Mouse (Mus musculus): Measurements from ENCODE around the gene Rrp1. TPM values are rescaled to one million over a fixed set of nuclear protein-coding genes. Genes with fewer than 3 reads are reported as not detected.
"Not testable (repeated sequence)": the region's sequence is repeated elsewhere in the genome, so short reads cannot be mapped to it uniquely, and the experiment has no call there.

Gene Rrp1
- polyA plus RNA-seq, 1 experiment from 2014 or later = 249 TPM

GRCm38 (mm10) chr10:78364106-78364505 lies 48.7 kb downstream of the Rrp1 start:
- Histone ChIP-seq H3K4me2 (ENCODE audit: low read length) (no peak overlapping the region), H3K4me1 (replicated peaks; ENCODE audit: control insufficient read depth, insufficient read depth, low read length) (no peaks in the 10 kb centered on the region), H3K4me3 (ENCODE audit: low read depth, low read length) (no peak overlapping the region), H3K36me3 (ENCODE audit: control insufficient read depth, insufficient read depth, low read length) (no peaks in the 10 kb centered on the region), H3K9ac (ENCODE audit: low read length) (no peak overlapping the region), H3K27ac (ENCODE audit: low read depth) (no peak overlapping the region), H3K9me3 (ENCODE audit: control insufficient read depth, low read length) (no peaks in the 10 kb centered on the region), H3K27me3 (replicated peaks; ENCODE audit: control insufficient read depth, insufficient read depth, low read length) (no peaks in the 10 kb centered on the region)
- DNase-seq (ENCODE audit: low spot score) = no peak
- 57% methylated on average over 2 of the region's 2 CpGs for WGBS
- ATAC-seq (replicated peaks; ENCODE audit: low FRiP score, low TSS enrichment, low read depth) = no peak

- no peak overlapping the region for H3K4me2 ChIP-seq (ENCODE audit: low read length)
- H3K27me3 ChIP-seq (replicated peaks; ENCODE audit: control insufficient read depth, insufficient read depth, low read length) = no peaks in the 10 kb centered on the region
- no peak for ATAC-seq (replicated peaks; ENCODE audit: low FRiP score, low TSS enrichment, low read depth)
- no peak overlapping the region for H3K4me3 ChIP-seq (ENCODE audit: low read depth, low read length)
- no peaks in the 10 kb centered on the region for H3K36me3 ChIP-seq (ENCODE audit: control insufficient read depth, insufficient read depth, low read length)
- no peak for DNase-seq (ENCODE audit: low spot score)
- H3K9me3 ChIP-seq (ENCODE audit: control insufficient read depth, low read length) = no peaks in the 10 kb centered on the region
- no peak overlapping the region for H3K9ac ChIP-seq (ENCODE audit: low read length)
- 85% methylated on average over 6 of the region's 6 CpGs for WGBS
- H3K27ac ChIP-seq (ENCODE audit: low read depth) = no peak overlapping the region
- H3K4me1 ChIP-seq (replicated peaks; ENCODE audit: control insufficient read depth, insufficient read depth, low read length) = no peaks in the 10 kb centered on the region
These were observed 49.5 kb downstream of the Rrp1 start for GRCm38 (mm10) chr10:78363366-78363765.

- no peak overlapping the region for H3K4me3 ChIP-seq (ENCODE audit: low read depth, low read length)
- WGBS = 81% methylated on average over 2 of the region's 2 CpGs
- no peak overlapping the region for H3K4me2 ChIP-seq (ENCODE audit: low read length)
- no peak overlapping the region for H3K27ac ChIP-seq (ENCODE audit: low read depth)
- no peaks in the 10 kb centered on the region for H3K9me3 ChIP-seq (ENCODE audit: control insufficient read depth, low read length)
- no peak for DNase-seq (ENCODE audit: low spot score)
- no peak for ATAC-seq (replicated peaks; ENCODE audit: low FRiP score, low TSS enrichment, low read depth)
- no peaks in the 10 kb centered on the region for H3K27me3 ChIP-seq (replicated peaks; ENCODE audit: control insufficient read depth, insufficient read depth, low read length)
- no peak overlapping the region for H3K9ac ChIP-seq (ENCODE audit: low read length)
- H3K4me1 ChIP-seq (replicated peaks; ENCODE audit: control insufficient read depth, insufficient read depth, low read length) = no peaks in the 10 kb centered on the region
- H3K36me3 ChIP-seq (ENCODE audit: control insufficient read depth, insufficient read depth, low read length) = no peaks in the 10 kb centered on the region
These were observed 50.9 kb downstream of the Rrp1 start for GRCm38 (mm10) chr10:78361951-78362350.

GRCm38 (mm10) chr10:78360290-78360711 lies 52.5 kb downstream of the Rrp1 start:
- no peak overlapping the region for H3K4me3 ChIP-seq (ENCODE audit: low read depth, low read length)
- WGBS = 73% methylated on average over 3 of the region's 3 CpGs
- H3K9me3 ChIP-seq (ENCODE audit: control insufficient read depth, low read length) = no peaks in the 10 kb centered on the region
- no peak overlapping the region for H3K27ac ChIP-seq (ENCODE audit: low read depth)
- H3K27me3 ChIP-seq (replicated peaks; ENCODE audit: control insufficient read depth, insufficient read depth, low read length) = no peaks in the 10 kb centered on the region
- H3K4me2 ChIP-seq (ENCODE audit: low read length) = no peak overlapping the region
- DNase-seq (ENCODE audit: low spot score) (no peak), ATAC-seq (replicated peaks; ENCODE audit: low FRiP score, low TSS enrichment, low read depth) (no peak)
- no peaks in the 10 kb centered on the region for H3K4me1 ChIP-seq (replicated peaks; ENCODE audit: control insufficient read depth, insufficient read depth, low read length)
- no peak overlapping the region for H3K9ac ChIP-seq (ENCODE audit: low read length)
- no peaks in the 10 kb centered on the region for H3K36me3 ChIP-seq (ENCODE audit: control insufficient read depth, insufficient read depth, low read length)

GRCm38 (mm10) chr10:78358999-78359398 lies 53.8 kb downstream of the Rrp1 start:
- H3K36me3 ChIP-seq (ENCODE audit: control insufficient read depth, insufficient read depth, low read length); ATAC-seq (replicated peaks; ENCODE audit: low FRiP score, low TSS enrichment, low read depth); H3K27ac ChIP-seq (ENCODE audit: low read depth); H3K4me2 ChIP-seq (ENCODE audit: low read length); H3K4me1 ChIP-seq (replicated peaks; ENCODE audit: control insufficient read depth, insufficient read depth, low read length); H3K4me3 ChIP-seq (ENCODE audit: low read depth, low read length); H3K27me3 ChIP-seq (replicated peaks; ENCODE audit: control insufficient read depth, insufficient read depth, low read length); H3K9ac ChIP-seq (ENCODE audit: low read length); H3K9me3 ChIP-seq (ENCODE audit: control insufficient read depth, low read length); DNase-seq (ENCODE audit: low spot score): not testable (repeated sequence)
- 95% methylated on average over 3 of the region's 3 CpGs for WGBS

- DNase-seq (ENCODE audit: low spot score) = no peak
- no peak for ATAC-seq (replicated peaks; ENCODE audit: low FRiP score, low TSS enrichment, low read depth)
- no peak overlapping the region for H3K4me2 ChIP-seq (ENCODE audit: low read length)
These were observed 54.6 kb downstream of the Rrp1 start for GRCm38 (mm10) chr10:78358266-78358665.

GRCm38 (mm10) chr10:78357742-78358141 lies 55.1 kb downstream of the Rrp1 start:
- 85% methylated on average over 5 of the region's 5 CpGs for WGBS
- Histone ChIP-seq H3K4me3 (ENCODE audit: low read depth, low read length) (no peak overlapping the region), H3K27me3 (replicated peaks; ENCODE audit: control insufficient read depth, insufficient read depth, low read length) (no peaks in the 10 kb centered on the region), H3K9ac (ENCODE audit: low read length) (no peak overlapping the region), H3K36me3 (ENCODE audit: control insufficient read depth, insufficient read depth, low read length) (no peaks in the 10 kb centered on the region), H3K27ac (ENCODE audit: low read depth) (no peak overlapping the region), H3K4me1 (replicated peaks; ENCODE audit: control insufficient read depth, insufficient read depth, low read length) (0 out of 2 replicates have a peak, but pooled peaks cover 4% of the 10 kb centered on the region), H3K4me2 (ENCODE audit: low read length) (no peak overlapping the region), H3K9me3 (ENCODE audit: control insufficient read depth, low read length) (no peaks in the 10 kb centered on the region)
- DNase-seq (ENCODE audit: low spot score) (no peak), ATAC-seq (replicated peaks; ENCODE audit: low FRiP score, low TSS enrichment, low read depth) (no peak)

More at GRCm38 (mm10) chr10:78358266-78358665, 54.6 kb downstream of the Rrp1 start:
- Histone ChIP-seq H3K27me3 (replicated peaks; ENCODE audit: control insufficient read depth, insufficient read depth, low read length) (no peaks in the 10 kb centered on the region), H3K4me1 (replicated peaks; ENCODE audit: control insufficient read depth, insufficient read depth, low read length) (no peaks in the 10 kb centered on the region), H3K9ac (ENCODE audit: low read length) (no peak overlapping the region), H3K27ac (ENCODE audit: low read depth) (no peak overlapping the region), H3K36me3 (ENCODE audit: control insufficient read depth, insufficient read depth, low read length) (no peaks in the 10 kb centered on the region), H3K4me3 (ENCODE audit: low read depth, low read length) (no peak overlapping the region), H3K9me3 (ENCODE audit: control insufficient read depth, low read length) (no peaks in the 10 kb centered on the region)
- 91% methylated on average over 4 of the region's 4 CpGs for WGBS

- ATAC-seq (replicated peaks; ENCODE audit: low FRiP score, low TSS enrichment, low read depth) (no peak), DNase-seq (ENCODE audit: low spot score) (no peak)
- no peaks in the 10 kb centered on the region for H3K9me3 ChIP-seq (ENCODE audit: control insufficient read depth, low read length)
- H3K27me3 ChIP-seq (replicated peaks; ENCODE audit: control insufficient read depth, insufficient read depth, low read length) = no peaks in the 10 kb centered on the region
- no peak overlapping the region for H3K27ac ChIP-seq (ENCODE audit: low read depth)
- H3K9ac ChIP-seq (ENCODE audit: low read length) = no peak overlapping the region
- H3K4me2 ChIP-seq (ENCODE audit: low read length) = no peak overlapping the region
- H3K36me3 ChIP-seq (ENCODE audit: control insufficient read depth, insufficient read depth, low read length) = no peaks in the 10 kb centered on the region
- H3K4me3 ChIP-seq (ENCODE audit: low read depth, low read length) = no peak overlapping the region
- 77% methylated on average over 1 of the region's 1 CpGs for WGBS
- peaks cover 8% of the 10 kb centered on the region; the same call in 1 of the 2 replicates for H3K4me1 ChIP-seq (replicated peaks; ENCODE audit: control insufficient read depth, insufficient read depth, low read length)
These were observed 56.8 kb downstream of the Rrp1 start for GRCm38 (mm10) chr10:78355931-78356593.

GRCm38 (mm10) chr10:78353196-78353595 lies 59.6 kb downstream of the Rrp1 start:
- peaks cover 21% of the 10 kb centered on the region; the same call in 1 of the 2 replicates for H3K4me1 ChIP-seq (replicated peaks; ENCODE audit: control insufficient read depth, insufficient read depth, low read length)
- H3K9me3 ChIP-seq (ENCODE audit: control insufficient read depth, low read length) = no peaks in the 10 kb centered on the region
- DNase-seq (ENCODE audit: low spot score) (no peak), ATAC-seq (replicated peaks; ENCODE audit: low FRiP score, low TSS enrichment, low read depth) (no peak)
- no peak overlapping the region for H3K4me3 ChIP-seq (ENCODE audit: low read depth, low read length)
- no peaks in the 10 kb centered on the region for H3K27me3 ChIP-seq (replicated peaks; ENCODE audit: control insufficient read depth, insufficient read depth, low read length)
- H3K9ac ChIP-seq (ENCODE audit: low read length) = no peak overlapping the region
- H3K36me3 ChIP-seq (ENCODE audit: control insufficient read depth, insufficient read depth, low read length) = no peaks in the 10 kb centered on the region
- no peak overlapping the region for H3K27ac ChIP-seq (ENCODE audit: low read depth)
- no peak overlapping the region for H3K4me2 ChIP-seq (ENCODE audit: low read length)
- WGBS = 71% methylated on average over 4 of the region's 4 CpGs
